Mouse (Mus musculus): ENCODE results near the gene Vdac2.

DNA sequence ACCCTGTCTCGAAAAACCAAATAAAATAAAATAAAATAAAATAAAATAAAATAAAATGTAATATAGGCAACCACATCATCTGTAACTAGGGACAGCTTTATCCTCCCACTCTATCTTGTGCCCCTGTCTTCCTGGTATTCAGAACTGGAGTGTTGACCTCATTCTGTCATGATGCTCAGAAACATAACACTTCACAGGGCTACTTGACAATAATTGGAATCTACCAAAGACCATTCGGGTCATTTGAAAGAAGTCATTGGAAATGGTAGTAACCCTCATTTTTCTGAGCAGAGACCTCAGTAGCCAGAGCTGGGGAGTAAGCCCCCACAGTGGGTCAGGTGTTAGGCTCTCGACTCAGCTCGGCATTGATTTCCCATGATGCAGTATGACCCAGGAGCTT is 10.4 kb upstream of the Vdac2 start:
- TF ChIP-seq POLR2A (IDR thresholded peaks at IDR 0.05; ENCODE audit: borderline replicate concordance, control insufficient read depth, low read depth, low read length) (no peak), CTCF (IDR thresholded peaks at IDR 0.05; ENCODE audit: control insufficient read depth, insufficient read depth, low read length) (no peak)
